Mouse (Mus musculus) gastrocnemius, adult 18-20 months (tissue): ENCODE data around the gene Bysl. TPM values are rescaled to one million over a fixed set of nuclear protein-coding genes. Genes with fewer than 3 reads are reported as not detected.
"Not testable (repeated sequence)": the region's sequence is repeated elsewhere in the genome, so short reads cannot be mapped to it uniquely, and the experiment has no call there.

Experiments used
- DNase-seq: peaks from one replicate; pipeline ENCODE4 v3.0.0; 2021; ENCODE audit warnings: low spot score
- total RNA-seq, 2 experiments: library from RNA; stranded (reverse); gene quantifications; 2 replicates each; pipeline ENCODE4 v1.2.3; 2021

Gene Bysl
- total RNA-seq, 2 experiments from 2014 or later = 13.9 to 15.3 TPM

DNA sequence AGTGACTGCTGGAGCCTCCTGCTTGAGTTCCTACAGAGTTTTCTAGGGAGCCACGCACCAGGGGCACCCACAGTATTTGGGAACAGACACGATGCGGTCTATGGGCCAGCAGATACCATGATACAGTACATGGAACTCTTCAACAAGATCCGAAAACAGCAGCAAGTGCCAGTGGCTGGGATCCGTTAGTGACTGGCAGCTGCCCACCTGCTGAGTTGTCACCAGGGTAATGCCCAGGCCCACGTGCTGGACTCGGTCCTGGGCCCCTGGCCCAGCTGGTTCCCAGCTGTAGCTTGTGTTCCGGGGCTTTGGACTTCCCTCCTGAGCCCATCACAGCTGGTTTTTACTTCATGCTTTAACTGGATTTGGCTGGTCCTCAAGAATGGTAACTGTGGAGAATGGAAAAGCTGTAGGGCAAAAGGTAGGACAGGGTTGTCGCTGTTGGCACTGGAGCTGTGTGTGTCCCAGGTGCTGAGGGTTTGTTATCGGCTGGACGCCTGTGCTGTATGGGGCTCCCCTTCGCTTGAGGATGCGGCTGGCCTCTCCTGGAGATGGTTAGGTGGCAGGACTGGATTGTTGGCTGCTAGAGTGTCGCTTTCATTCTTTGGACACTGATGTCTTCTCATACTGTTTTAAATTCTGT, 11.7 kb upstream of the Bysl start:
- DNase-seq = peak; percentile 32

GRCm38 (mm10) chr17:47618556-47619311, 7.4 kb upstream of the Bysl start:
- no peak for DNase-seq

GRCm38 (mm10) chr17:47617605-47618307, 6.5 kb upstream of the Bysl start:
- no peak for DNase-seq

DNA sequence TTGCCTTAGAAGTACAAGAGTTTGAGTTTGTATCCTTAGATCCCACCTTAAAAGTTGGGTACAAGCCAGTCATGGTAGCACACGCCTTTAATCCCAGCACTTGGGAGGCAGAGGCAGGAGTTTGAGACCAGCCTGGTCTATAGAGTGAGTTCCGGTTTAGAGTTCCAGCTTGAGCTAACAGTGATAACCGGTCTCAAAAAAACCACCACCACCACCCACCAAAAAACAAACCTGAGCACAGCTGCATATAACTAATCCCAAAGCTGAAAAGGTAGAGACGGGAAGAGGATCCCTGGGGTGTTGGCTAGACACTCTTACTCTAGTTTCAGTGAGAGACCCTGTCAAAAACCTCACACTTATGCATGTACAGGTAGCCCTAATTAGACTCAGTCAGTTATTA, 5.4 kb upstream of the Bysl start:
- DNase-seq = no peak

- DNase-seq = no peak
Observed at GRCm38 (mm10) chr17:47616119-47616518, 4.8 kb upstream of the Bysl start.

- DNase-seq = peak; percentile 46
Observed at GRCm38 (mm10) chr17:47614018-47614417, 2.7 kb upstream of the Bysl start.

DNA sequence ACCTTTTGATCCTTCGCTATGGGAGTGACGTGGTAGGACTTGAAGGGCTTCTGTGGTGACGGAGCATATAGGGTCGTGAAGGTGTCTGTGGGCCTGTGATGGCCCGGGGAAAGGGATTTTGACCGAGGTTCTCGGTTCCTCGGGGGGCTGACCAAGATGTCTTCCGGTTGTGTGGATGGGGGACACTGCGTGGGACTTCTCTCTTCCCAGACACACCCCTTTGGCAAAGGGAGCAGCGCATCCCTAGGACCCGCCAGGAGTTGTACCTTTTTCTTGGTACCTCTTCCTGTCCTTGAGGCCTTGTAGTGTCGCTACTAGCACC, 330 bp upstream of the Bysl start:
- no peak for DNase-seq

GRCm38 (mm10) chr17:47609182-47609581, 2.1 kb downstream of the Bysl start:
- DNase-seq = no peak

DNA sequence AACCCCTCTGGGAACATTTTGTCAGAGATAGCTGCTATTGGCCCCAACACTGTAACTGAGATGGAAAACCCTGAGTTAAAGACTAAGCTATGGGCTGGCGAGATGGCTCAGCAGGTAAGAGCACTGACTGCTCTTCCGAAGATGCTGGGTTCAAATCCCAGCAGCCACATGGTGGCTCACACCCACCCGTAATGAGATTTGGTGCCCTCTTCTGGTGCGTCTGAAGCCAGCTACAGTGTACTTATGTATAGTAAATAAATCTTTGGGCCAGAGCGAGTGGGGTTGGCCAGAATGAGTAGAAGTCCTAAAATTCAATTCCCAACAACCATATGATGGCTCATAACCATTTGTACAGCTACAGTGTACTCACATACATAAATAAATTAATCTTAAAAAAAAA, 5.1 kb downstream of the Bysl start:
- DNase-seq = no peak

DNA sequence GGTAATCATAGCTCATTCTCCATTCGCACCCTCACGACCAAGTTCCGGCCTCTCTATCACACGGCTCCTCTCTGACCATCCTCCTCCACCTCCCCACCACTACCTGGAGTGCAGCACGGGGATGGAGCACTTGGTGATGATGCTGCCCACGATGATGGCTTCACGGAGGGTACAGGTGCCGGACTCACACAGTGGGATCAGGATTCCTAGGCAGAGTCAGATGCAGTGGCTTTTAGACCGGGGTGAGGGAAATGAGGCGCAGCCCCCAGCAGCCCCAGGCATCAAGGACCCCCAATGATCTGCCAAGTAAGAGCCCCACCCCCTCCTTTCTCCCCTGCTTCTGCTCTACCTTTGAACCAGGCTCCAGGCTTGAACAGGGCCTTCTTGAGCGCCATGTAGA, 9.0 kb downstream of the Bysl start:
- no peak for DNase-seq

DNA sequence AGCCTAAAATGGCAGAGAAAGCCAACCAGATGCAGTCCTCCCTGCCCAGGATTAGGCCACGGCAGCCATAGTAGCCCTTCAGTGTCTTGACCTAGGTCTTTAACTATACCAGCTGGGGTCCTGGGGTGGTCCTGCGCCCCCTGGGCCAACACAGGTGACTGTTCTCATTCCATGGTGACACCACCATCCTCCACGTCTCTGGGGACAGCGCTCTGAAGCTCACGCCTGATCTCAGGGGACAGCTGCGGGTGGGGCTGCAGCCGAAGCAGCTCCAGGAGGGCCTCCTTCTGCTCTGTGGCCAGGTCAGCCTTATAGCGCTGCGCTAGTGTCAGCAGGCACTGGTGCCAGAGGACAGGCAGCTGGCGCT, 9.9 kb downstream of the Bysl start:
- DNase-seq = no peak

- DNase-seq = no peak
Observed at GRCm38 (mm10) chr17:47600601-47601388, 10.5 kb downstream of the Bysl start.

GRCm38 (mm10) chr17:47599511-47600297, 11.6 kb downstream of the Bysl start:
- no peak for DNase-seq

- DNase-seq = not testable (repeated sequence)
Observed at GRCm38 (mm10) chr17:47598580-47599304, 12.6 kb downstream of the Bysl start.

GRCm38 (mm10) chr17:47597838-47598579, 13.3 kb downstream of the Bysl start:
- no peak for DNase-seq

DNA sequence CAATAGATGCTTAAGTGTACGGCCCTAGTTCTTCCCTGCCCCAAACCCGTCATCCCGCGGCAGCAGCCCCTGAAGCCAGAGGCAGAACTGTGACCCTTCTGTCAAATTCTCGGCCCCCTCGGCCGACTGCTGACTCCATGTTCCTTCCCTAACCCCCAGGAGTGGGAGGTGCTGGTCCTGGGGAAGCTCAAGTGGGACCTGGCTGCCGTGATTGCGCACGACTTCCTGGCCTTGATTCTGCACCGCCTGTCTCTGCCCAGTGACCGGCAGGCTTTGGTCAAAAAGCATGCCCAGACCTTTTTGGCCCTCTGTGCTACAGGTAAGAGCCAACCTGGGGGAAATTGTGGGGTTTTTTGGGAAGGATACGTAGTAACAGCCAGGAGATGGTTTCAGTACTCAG, 14.0 kb downstream of the Bysl start:
- DNase-seq = no peak

DNA sequence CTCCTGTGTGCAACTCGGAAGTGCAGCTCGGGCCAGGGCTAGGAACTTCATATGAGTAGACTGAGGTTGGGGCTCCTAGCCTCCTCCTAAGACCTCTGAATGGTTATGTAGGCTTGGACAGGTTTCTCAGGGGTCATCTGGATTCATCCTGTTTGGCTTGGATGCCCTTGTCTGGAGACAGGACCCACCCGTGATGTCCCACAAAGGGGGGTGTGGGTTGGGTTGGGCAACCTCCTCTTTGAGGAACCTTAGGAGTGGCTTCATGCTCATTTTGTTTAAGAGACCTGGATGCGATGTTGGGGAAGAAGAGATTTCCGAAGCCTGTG, 14.5 kb downstream of the Bysl start:
- DNase-seq = no peak

- no peak for DNase-seq
Observed at GRCm38 (mm10) chr17:47596162-47596838, 15.0 kb downstream of the Bysl start.
